Mouse (Mus musculus) heart, embryonic 11.5 days (tissue): ENCODE measurements around the gene Adprhl1. TPM values are rescaled to one million over a fixed set of nuclear protein-coding genes. Genes with fewer than 3 reads are reported as not detected.

ENCODE experiments used
- ATAC-seq: fragments of 200-750 bp; cut with Nextera tagmentation; replicated peaks from 2 replicates; pipeline ENCODE4 v1.8.0; 2017; ENCODE audit warnings: moderate library complexity; ENCODE audit not compliant: insufficient number of reproducible peaks, low FRiP score, low TSS enrichment
- H3K27ac ChIP-seq: fragments of 300-500 bp; sonication (generic); 2 replicates; pipeline ENCODE4 v1.5.1; 2014; ENCODE audit warnings: mild to moderate bottlenecking, low read depth, low read length
- H3K27me3 ChIP-seq: fragments of 300-500 bp; sonication (generic); 2 replicates; pipeline ENCODE4 v1.6.1; 2014; ENCODE audit warnings: mild to moderate bottlenecking, low read length, mixed read lengths; ENCODE audit not compliant: control insufficient read depth, insufficient read depth
- H3K36me3 ChIP-seq: fragments of 300-500 bp; sonication (generic); 2 replicates; pipeline ENCODE4 v1.6.1; 2014; ENCODE audit warnings: mild to moderate bottlenecking, low read length, moderate library complexity, mixed read lengths; ENCODE audit not compliant: control insufficient read depth, insufficient read depth
- H3K4me1 ChIP-seq: fragments of 300-500 bp; sonication (generic); 2 replicates; pipeline ENCODE4 v1.6.1; 2014; ENCODE audit warnings: low read length; ENCODE audit not compliant: control insufficient read depth, insufficient read depth
- H3K4me2 ChIP-seq: fragments of 300-500 bp; sonication (generic); 2 replicates; pipeline ENCODE4 v1.6.1; 2014; ENCODE audit warnings: mild to moderate bottlenecking, moderate library complexity
- H3K4me3 ChIP-seq: fragments of 300-500 bp; sonication (generic); 2 replicates; pipeline ENCODE4 v1.5.1; 2014; ENCODE audit warnings: low read depth, low read length
- H3K9ac ChIP-seq: fragments of 300-500 bp; sonication (generic); 2 replicates; pipeline ENCODE4 v1.6.1; 2014; ENCODE audit warnings: mild to moderate bottlenecking, low read depth, low read length, moderate library complexity
- H3K9me3 ChIP-seq: fragments of 300-500 bp; sonication (generic); replicated peaks from 2 replicates; pipeline ENCODE4 v1.6.1; 2016; ENCODE audit warnings: low read length; ENCODE audit not compliant: control insufficient read depth
- WGBS: fragments of 180-500 bp; shearing (Covaris S2); extraction: QIAGEN DNeasy Blood & Tissue Kit; methylation state at CpG from one replicate; pipeline ENCODE4 v1.1.7; 2014; ENCODE audit not compliant: insufficient replicate concordance; 5-methylcytosine and 5-hydroxymethylcytosine counted together
- polyA plus RNA-seq: library from polyadenylated mRNA; unstranded; fragments of >200 nt; fragmentation: Nextera tagmentation; extraction: Ambion mirVana; gene quantifications from 2 replicates; pipeline ENCODE4 v1.2.1, GENCODE M21; 2014

Gene Adprhl1
- polyA plus RNA-seq, result 132 and 142 TPM in 2 replicates

DNA sequence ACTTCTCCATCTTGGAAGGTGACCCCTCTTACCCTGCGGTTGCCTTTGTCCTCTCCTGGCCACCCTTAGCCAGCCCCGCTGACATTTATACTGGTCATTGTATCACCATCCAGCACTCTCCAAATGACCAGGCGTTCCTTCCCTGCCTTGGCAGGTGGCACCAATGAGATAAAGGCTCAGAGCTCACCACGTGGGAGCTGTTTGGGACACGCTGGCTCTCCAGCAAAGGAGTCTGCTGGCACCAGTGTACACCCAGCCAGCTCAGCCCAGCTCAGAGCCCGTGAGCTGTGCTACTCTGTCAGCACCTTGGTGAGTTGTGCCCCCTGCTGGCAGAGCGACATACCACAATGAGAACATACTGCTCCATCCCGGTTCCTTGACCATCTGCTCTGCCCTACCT is at the start of gene Adprhl1:
Gene Adprhl1 (minus strand): TSS at position 144 of the 400 bp plus-strand sequence.
- Histone ChIP-seq H3K4me1 (peaks cover 11% of the 10 kb centered on the region), H3K27ac (peak within 1 kb of the TSS; percentile 96), H3K4me2 (peak within 1 kb of the TSS; percentile 65), H3K36me3 (peaks cover 7% of the 10 kb centered on the region; the same call in 1 of the 2 replicates), H3K27me3 (no peaks in the 10 kb centered on the region), H3K9me3 (no peaks in the 10 kb centered on the region), H3K4me3 (peak within 1 kb of the TSS; percentile 47), H3K9ac (peak within 1 kb of the TSS; percentile 88)
- ATAC-seq, result peak; percentile 77
- 24% methylated on average over 8 of the region's 8 CpGs for WGBS

DNA sequence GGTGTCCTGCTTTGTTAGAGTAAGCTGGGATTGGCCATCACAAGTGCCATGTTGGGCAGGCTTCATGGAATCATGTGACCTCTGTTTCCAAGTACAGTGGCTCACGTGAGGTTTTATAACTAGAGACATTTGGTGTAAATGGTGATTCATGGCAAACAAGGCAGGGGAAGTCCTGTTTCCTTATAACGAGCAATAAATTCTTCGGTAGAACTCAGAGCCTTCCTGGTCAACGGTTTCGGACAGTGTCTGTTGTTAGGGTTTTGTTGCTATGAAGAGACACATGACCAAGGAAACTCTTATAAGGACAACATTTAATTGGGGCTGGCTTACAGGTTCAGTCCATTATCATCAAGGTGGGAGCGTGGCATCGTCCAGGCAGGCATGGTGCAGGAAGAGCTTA is 47.1 kb upstream of the Adprhl1 start:
- H3K4me2 ChIP-seq, result no peak overlapping the region
- no peak for ATAC-seq
- H3K36me3 ChIP-seq, result peaks cover 30% of the 10 kb centered on the region
- no peaks in the 10 kb centered on the region for H3K4me1 ChIP-seq
- peaks cover 3% of the 10 kb centered on the region; the same call in 1 of the 2 replicates for H3K9me3 ChIP-seq
- H3K27ac ChIP-seq, result no peak overlapping the region
- WGBS, result 92% methylated on average over 7 of the region's 7 CpGs
- H3K27me3 ChIP-seq, result no peaks in the 10 kb centered on the region
- H3K4me3 ChIP-seq, result no peak overlapping the region
- H3K9ac ChIP-seq, result no peak overlapping the region

DNA sequence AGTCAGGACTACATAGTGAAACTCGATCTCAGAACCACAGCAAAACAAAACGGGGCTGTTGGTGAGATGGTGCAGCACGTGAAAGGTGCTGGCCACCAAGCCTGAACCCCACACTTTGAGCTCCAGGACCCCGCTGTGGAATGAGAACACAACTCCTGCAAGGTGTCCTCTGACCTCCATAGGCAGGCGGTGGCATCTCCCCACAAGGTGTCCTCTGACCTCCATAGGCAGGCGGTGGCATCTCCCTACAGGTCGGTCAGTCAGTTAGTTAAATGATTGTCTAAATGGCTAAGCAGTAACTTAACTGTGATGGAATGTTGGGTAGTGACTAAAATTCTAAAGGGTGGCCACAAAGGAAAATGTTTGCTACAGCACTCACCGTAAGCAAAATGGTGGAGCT is 45.6 kb upstream of the Adprhl1 start:
- Histone ChIP-seq H3K9ac (no peak overlapping the region), H3K27me3 (no peaks in the 10 kb centered on the region), H3K4me1 (no peaks in the 10 kb centered on the region), H3K36me3 (peaks cover 37% of the 10 kb centered on the region), H3K4me2 (no peak overlapping the region), H3K4me3 (no peak overlapping the region), H3K27ac (no peak overlapping the region), H3K9me3 (no peaks in the 10 kb centered on the region; the same call in 1 of the 2 replicates)
- no peak for ATAC-seq
- WGBS, result 94% methylated on average over 8 of the region's 8 CpGs

DNA sequence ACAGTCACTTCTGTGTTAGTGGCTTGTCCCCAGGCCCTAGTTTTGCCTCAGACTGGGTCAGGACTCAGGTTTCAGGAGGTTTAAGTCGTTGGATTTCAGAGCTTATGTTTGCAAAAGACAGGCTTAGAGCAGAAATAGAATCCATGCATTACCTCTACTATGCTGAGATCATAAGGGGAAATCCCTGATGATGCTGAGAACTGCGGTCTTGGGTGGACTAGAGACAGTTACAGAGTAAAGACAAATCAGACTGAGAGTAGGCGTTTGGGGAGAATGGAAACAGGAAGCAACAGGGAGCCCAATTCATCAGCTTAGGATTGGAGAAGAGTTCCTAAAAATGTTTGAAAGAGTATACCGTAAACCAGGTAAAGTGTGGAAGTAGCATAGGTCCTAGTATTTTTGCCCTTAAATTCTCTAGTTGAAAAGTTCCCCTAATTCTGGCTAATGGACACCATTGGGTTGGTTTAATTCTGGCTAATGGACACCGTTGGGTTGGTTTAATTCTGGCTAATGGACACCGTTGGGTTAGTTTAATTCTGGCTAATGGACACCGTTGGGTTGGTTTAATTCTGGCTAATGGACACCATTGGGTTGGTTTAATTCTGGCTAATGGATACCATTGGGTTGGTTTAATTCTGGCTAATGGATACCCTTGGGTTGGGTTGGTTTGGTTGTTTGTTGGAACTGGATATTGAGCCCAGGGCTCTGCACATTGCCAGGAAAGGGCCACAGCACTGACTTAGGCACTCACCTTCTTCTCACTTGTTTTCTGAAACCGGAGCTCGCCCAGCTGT is 39.9 kb upstream of the Adprhl1 start:
- H3K9me3 ChIP-seq, result no peaks in the 10 kb centered on the region
- H3K9ac ChIP-seq, result no peak overlapping the region
- peaks cover 26% of the 10 kb centered on the region for H3K36me3 ChIP-seq
- no peak overlapping the region for H3K27ac ChIP-seq
- no peak overlapping the region for H3K4me2 ChIP-seq
- no peak for ATAC-seq
- no peak overlapping the region for H3K4me3 ChIP-seq
- 0 out of 2 replicates have a peak, but pooled peaks cover 3% of the 10 kb centered on the region for H3K4me1 ChIP-seq
- WGBS, result 90% methylated on average over 9 of the region's 9 CpGs
- H3K27me3 ChIP-seq, result no peaks in the 10 kb centered on the region

DNA sequence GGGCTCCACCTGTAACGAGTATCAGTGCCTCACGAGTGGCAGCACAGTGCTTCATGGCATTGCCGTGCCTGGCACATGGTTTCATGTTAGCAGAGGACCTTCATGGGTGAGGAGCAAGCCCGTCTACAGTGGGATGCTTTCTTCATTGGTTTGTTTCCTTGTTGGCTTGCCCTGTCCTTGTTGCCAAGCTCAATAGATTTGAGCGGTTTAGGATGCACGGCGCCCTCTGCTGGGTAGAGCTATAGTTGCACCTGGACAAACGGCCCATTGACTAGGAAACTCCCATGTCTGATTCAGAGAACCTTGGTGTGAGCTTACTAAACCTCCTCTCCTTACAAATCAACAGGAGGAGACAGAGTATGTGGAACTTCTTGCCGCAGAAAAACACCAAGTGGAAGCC is 38.4 kb upstream of the Adprhl1 start:
- Histone ChIP-seq H3K9ac (no peak overlapping the region), H3K27me3 (no peaks in the 10 kb centered on the region), H3K27ac (no peak overlapping the region), H3K4me3 (no peak overlapping the region), H3K4me2 (no peak overlapping the region), H3K9me3 (no peaks in the 10 kb centered on the region), H3K4me1 (0 out of 2 replicates have a peak, but pooled peaks cover 4% of the 10 kb centered on the region), H3K36me3 (peaks cover 23% of the 10 kb centered on the region)
- no peak for ATAC-seq
- 27% methylated on average over 9 of the region's 9 CpGs for WGBS

DNA sequence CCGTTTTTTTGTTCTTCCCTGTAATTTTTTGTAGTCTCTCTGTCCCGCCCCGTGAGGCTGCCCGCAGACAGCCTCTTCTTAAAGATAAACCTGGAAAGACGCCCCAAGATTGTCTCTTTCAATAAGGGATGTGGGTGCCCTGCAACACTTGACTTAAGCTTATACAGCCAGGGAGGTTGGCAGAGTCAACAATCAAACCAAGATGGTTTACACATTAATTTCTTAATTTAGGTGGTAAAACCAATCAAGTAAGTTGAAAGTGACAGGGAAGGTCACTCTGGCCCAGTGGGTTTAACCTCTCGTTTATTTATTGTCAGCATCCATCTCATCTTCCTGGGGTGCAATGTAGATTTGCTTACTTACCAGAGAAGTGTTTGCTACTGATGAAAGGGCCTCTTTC is 34.7 kb upstream of the Adprhl1 start:
- Histone ChIP-seq H3K4me2 (peak overlapping the region; percentile 93), H3K9ac (peak overlapping the region; percentile 81), H3K9me3 (no peaks in the 10 kb centered on the region), H3K27me3 (no peaks in the 10 kb centered on the region), H3K36me3 (peaks cover 3% of the 10 kb centered on the region; the same call in 1 of the 2 replicates), H3K27ac (no peak overlapping the region), H3K4me3 (peak overlapping the region; percentile 71), H3K4me1 (peaks cover 10% of the 10 kb centered on the region)
- no peak for ATAC-seq
- 3% methylated on average over 6 of the region's 6 CpGs for WGBS

DNA sequence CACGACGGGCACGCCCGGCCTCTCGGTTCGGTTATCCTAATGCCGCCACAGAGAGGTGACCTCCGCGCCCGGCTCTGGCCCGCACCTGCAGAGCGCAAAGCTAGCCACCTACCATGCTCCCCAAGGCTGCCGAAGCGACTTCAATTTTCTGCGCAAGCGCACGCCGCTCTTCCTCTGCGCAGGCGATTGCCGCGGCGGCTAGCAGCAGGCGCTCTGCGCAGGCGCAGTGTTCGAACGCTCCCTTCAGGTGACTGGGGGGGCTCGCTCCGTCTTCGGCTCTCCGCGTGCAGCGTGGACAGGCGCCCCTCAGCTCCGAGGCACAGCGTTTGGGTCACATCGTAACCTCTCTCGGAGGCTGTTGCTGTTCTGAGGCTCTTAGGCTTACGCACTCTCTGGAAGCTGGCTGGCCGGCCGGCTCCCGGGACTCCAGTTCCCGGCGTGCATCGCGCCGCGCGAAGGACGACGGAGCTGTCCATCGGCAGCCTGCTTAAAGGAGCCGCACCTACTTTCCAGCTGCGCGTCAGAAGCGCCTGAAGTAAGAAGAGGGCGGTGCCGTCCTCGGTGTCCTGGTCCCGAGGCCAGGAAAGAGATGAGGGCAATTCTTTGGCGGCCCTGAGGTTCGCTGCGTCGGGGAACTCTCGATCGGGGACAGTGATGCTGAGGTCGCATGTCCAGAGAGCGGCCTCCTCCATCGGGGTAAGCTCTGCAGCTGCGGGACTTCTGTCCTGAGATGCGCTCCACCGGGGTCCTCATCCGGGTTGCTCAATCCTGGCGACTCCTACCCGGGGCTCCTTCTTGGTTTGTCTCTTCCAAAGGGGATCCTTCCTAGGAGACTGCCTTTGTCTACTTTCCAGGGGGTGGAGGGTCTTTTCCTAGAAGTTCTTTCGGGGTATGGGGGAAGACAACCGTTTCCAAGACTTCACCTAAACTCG is 34.0 kb upstream of the Adprhl1 start, which contains the start of the genes Dcun1d2 and Tmco3:
Gene Dcun1d2 (minus strand): TSS at position 440 of the 932 bp plus-strand sequence.
Gene Tmco3 (plus strand): TSS at position 499 of the 932 bp plus-strand sequence.
- Histone ChIP-seq H3K27ac (peak within 1 kb of the TSS; percentile 99), H3K36me3 (peaks cover 3% of the 10 kb centered on the region; the same call in 1 of the 2 replicates), H3K4me2 (peak within 1 kb of the TSS; percentile 93), H3K4me3 (peak within 1 kb of the TSS; percentile 71), H3K27me3 (no peaks in the 10 kb centered on the region), H3K9ac (peak within 1 kb of the TSS; percentile 81), H3K9me3 (no peaks in the 10 kb centered on the region), H3K4me1 (peaks cover 10% of the 10 kb centered on the region)
- peak; percentile 86 for ATAC-seq
- WGBS, result under 1% methylated on average over 79 of the region's 79 CpGs

DNA sequence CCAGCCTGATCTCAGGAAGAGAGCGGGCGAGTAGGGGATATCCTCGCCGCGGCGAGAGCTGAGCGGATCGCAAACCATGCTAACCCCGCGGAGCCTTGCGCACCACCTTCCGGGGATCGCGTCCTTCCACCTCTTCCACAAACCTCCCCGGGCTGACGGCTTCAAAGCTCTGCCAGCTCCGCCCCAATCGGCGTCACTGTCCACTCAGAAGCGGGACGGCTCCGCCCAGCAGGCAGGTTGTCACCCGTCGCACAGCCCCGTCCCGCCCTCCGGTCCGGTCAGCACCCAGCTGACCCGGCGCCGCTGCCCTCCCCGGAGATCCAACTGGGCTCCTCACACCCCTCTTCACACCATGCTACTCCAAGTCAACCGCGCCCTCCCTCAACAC is 33.3 kb upstream of the Adprhl1 start:
- no peaks in the 10 kb centered on the region for H3K36me3 ChIP-seq
- under 1% methylated on average over 34 of the region's 34 CpGs for WGBS
- H3K9me3 ChIP-seq, result no peaks in the 10 kb centered on the region
- no peaks in the 10 kb centered on the region for H3K27me3 ChIP-seq
- H3K4me1 ChIP-seq, result peaks cover 16% of the 10 kb centered on the region
- peak; percentile 82 for ATAC-seq
- H3K4me2 ChIP-seq, result peak overlapping the region; percentile 93
- H3K27ac ChIP-seq, result peak overlapping the region; percentile 99
- H3K9ac ChIP-seq, result peak overlapping the region; percentile 81
- H3K4me3 ChIP-seq, result peak overlapping the region; percentile 71
